Mouse (Mus musculus) A20 (cell line): ENCODE results near the gene Sulf2.

Source experiments
- DNase-seq: peaks from one replicate; pipeline ENCODE4 v3.0.0-alpha.2; 2011; ENCODE audit warnings: low read depth, low spot score

Gene Sulf2

GRCm38 (mm10) chr2:166149482-166149881 is 6.0 kb downstream of the Sulf2 start:
- no peak for DNase-seq

GRCm38 (mm10) chr2:166148672-166149332 is 6.7 kb downstream of the Sulf2 start:
- DNase-seq, result no peak

- DNase-seq, result no peak
Measured at GRCm38 (mm10) chr2:166147930-166148651, 7.4 kb downstream of the Sulf2 start.

GRCm38 (mm10) chr2:166146446-166146845 is 9.0 kb downstream of the Sulf2 start:
- DNase-seq, result no peak

GRCm38 (mm10) chr2:166145031-166145430 is 10.4 kb downstream of the Sulf2 start:
- no peak for DNase-seq

GRCm38 (mm10) chr2:166143871-166144270 is 11.6 kb downstream of the Sulf2 start:
- no peak for DNase-seq

GRCm38 (mm10) chr2:166142561-166143112 is 12.8 kb downstream of the Sulf2 start:
- DNase-seq, result no peak

- DNase-seq, result no peak
Measured at GRCm38 (mm10) chr2:166141910-166142309, 13.6 kb downstream of the Sulf2 start.

- DNase-seq, result no peak
Measured at GRCm38 (mm10) chr2:166141039-166141438, 14.4 kb downstream of the Sulf2 start.

GRCm38 (mm10) chr2:166140427-166140826 is 15.0 kb downstream of the Sulf2 start:
- no peak for DNase-seq

GRCm38 (mm10) chr2:166138308-166138707 is 17.2 kb downstream of the Sulf2 start:
- DNase-seq, result no peak

- peak; percentile 10 for DNase-seq
Measured at GRCm38 (mm10) chr2:166137467-166137866, 18.0 kb downstream of the Sulf2 start.

GRCm38 (mm10) chr2:166135711-166136485 is 19.6 kb downstream of the Sulf2 start:
- DNase-seq, result no peak

- no peak for DNase-seq
Measured at GRCm38 (mm10) chr2:166128756-166129155, 26.7 kb downstream of the Sulf2 start.

GRCm38 (mm10) chr2:166128032-166128431 is 27.4 kb downstream of the Sulf2 start:
- no peak for DNase-seq

GRCm38 (mm10) chr2:166126343-166126742 is 29.1 kb downstream of the Sulf2 start:
- DNase-seq, result no peak

- no peak for DNase-seq
Measured at GRCm38 (mm10) chr2:166125492-166126252, 29.8 kb downstream of the Sulf2 start.

- no peak for DNase-seq
Measured at GRCm38 (mm10) chr2:166125033-166125432, 30.4 kb downstream of the Sulf2 start.

- no peak for DNase-seq
Measured at GRCm38 (mm10) chr2:166122781-166123180, 32.7 kb downstream of the Sulf2 start.

GRCm38 (mm10) chr2:166121681-166122355 is 33.6 kb downstream of the Sulf2 start:
- no peak for DNase-seq

GRCm38 (mm10) chr2:166119992-166120391 is 35.5 kb downstream of the Sulf2 start:
- no peak for DNase-seq
